Mouse (Mus musculus) forebrain, embryonic 14.5 days (tissue): ENCODE data around the gene Dapp1. TPM values are rescaled to one million over a fixed set of nuclear protein-coding genes. Genes with fewer than 3 reads are reported as not detected.
A peak's percentile ranks its signal among the peaks of the same experiment; 100 is the strongest.

Source experiments
- ATAC-seq: fragments of 200-750 bp; cut with Nextera tagmentation; 2 replicates; pipeline ENCODE4 v1.8.0; 2017; ENCODE audit warnings: mild to moderate bottlenecking, moderate library complexity
- DNase-seq: peaks from one replicate; pipeline ENCODE4 v3.0.0-alpha.2; 2015; ENCODE audit warnings: low spot score
- H3K27ac ChIP-seq: fragments of 300-500 bp; sonication (generic); 2 replicates; pipeline ENCODE4 v1.5.1; 2014; ENCODE audit warnings: low read depth, mild to moderate bottlenecking, control low read depth, low read length, moderate library complexity
- H3K27me3 ChIP-seq: fragments of 300-500 bp; sonication (generic); replicated peaks from 2 replicates; pipeline ENCODE4 v1.6.1; 2014; ENCODE audit warnings: low read length, control low read depth, mixed read lengths; ENCODE audit not compliant: control insufficient read depth, insufficient read depth
- H3K36me3 ChIP-seq: fragments of 300-500 bp; sonication (generic); 2 replicates; pipeline ENCODE4 v1.6.1; 2014; ENCODE audit warnings: low read length, control low read depth; ENCODE audit not compliant: control insufficient read depth, insufficient read depth
- H3K4me1 ChIP-seq: fragments of 300-500 bp; sonication (generic); 2 replicates; pipeline ENCODE4 v1.6.1; 2014; ENCODE audit warnings: antibody characterized with exemption, low read length, control low read depth; ENCODE audit not compliant: control insufficient read depth, insufficient read depth
- H3K4me2 ChIP-seq: fragments of 300-500 bp; sonication (generic); 2 replicates; pipeline ENCODE4 v1.6.1; 2014; ENCODE audit warnings: mild to moderate bottlenecking, control low read depth, low read length
- H3K4me3 ChIP-seq: fragments of 300-500 bp; sonication (generic); 2 replicates; pipeline ENCODE4 v1.5.1; 2014; ENCODE audit warnings: low read depth, low read length, control low read depth
- H3K9ac ChIP-seq: fragments of 300-500 bp; sonication (generic); 2 replicates; pipeline ENCODE4 v1.6.1; 2014; ENCODE audit warnings: mild to moderate bottlenecking, low read length, control low read depth, moderate library complexity
- H3K9me3 ChIP-seq: fragments of 300-500 bp; sonication (generic); replicated peaks from 2 replicates; pipeline ENCODE4 v1.6.1; 2016; ENCODE audit warnings: low read length, control low read depth, mixed read lengths; ENCODE audit not compliant: control insufficient read depth
- WGBS: fragments of 180-500 bp; shearing (Covaris S2); extraction: QIAGEN DNeasy Blood & Tissue Kit; methylation state at CpG from one replicate; pipeline ENCODE4 v1.1.7; 2014; 5-methylcytosine and 5-hydroxymethylcytosine counted together
- polyA plus RNA-seq: library from polyadenylated mRNA; unstranded; fragments of >200 nt; fragmentation: Nextera tagmentation; extraction: Ambion mirVana; gene quantifications from 2 replicates; pipeline ENCODE4 v1.2.1, GENCODE M21; 2014

Dapp1 gene
- polyA plus RNA-seq, 1 experiment from 2014 or later, result 2.4 TPM

DNA sequence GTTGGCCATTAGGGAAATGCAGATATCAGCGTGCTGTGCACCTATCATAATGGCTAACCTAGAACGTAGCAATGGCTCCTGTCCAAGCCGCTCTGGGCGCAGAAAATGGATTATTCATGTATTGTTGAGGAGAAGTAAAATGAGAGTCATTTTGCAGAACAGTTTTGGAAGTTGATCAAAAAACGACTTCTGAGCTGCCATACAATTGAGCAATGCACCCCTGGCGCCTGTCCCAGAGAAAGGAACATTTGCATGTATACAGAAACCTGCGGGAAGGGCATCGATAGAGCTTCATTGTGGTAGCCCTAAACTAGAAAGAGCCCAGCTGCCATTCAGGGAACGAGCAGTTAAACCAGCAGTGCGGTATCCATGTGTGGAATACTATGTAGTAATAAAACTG is 81.2 kb downstream of the Dapp1 start:
- ATAC-seq (peak; percentile 60), DNase-seq (peak; percentile 75)
- H3K9ac ChIP-seq, result no peak overlapping the region
- no peak overlapping the region for H3K4me2 ChIP-seq
- H3K27ac ChIP-seq, result no peak overlapping the region
- H3K4me3 ChIP-seq, result no peak overlapping the region
- 34% methylated on average over 10 of the region's 10 CpGs for WGBS
- H3K9me3 ChIP-seq, result no peaks in the 10 kb centered on the region
- no peaks in the 10 kb centered on the region for H3K27me3 ChIP-seq
- H3K36me3 ChIP-seq, result peaks cover 15% of the 10 kb centered on the region; the same call in 1 of the 2 replicates
- H3K4me1 ChIP-seq, result peaks cover 2% of the 10 kb centered on the region; the same call in 1 of the 2 replicates

DNA sequence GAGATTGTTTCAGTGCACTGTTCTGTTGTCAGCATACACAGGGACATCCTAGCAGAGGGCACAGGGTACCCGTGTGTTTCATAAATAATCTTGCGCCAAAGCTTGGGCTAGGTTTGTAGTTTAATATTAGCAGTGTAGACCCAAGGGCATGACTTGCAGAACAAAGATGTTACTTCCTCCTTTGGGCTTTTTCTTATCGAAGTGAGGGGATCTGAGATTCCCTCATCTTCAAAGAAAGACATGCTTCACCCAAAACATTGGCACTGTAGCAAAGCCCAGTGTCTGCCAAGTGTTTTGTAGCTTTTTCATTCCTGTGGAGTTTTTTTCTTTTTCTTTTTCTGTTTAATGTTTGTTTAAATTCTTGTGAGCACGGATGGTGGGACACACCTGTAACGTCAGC is 83.7 kb downstream of the Dapp1 start:
- no peak for DNase-seq
- H3K4me2 ChIP-seq, result no peak overlapping the region
- 86% methylated on average over 5 of the region's 5 CpGs for WGBS
- no peak overlapping the region for H3K27ac ChIP-seq
- no peak overlapping the region for H3K9ac ChIP-seq
- H3K4me3 ChIP-seq, result no peak overlapping the region
- no peak for ATAC-seq
- no peaks in the 10 kb centered on the region for H3K27me3 ChIP-seq
- H3K36me3 ChIP-seq, result 0 out of 2 replicates have a peak, but pooled peaks cover 21% of the 10 kb centered on the region
- no peaks in the 10 kb centered on the region for H3K9me3 ChIP-seq
- H3K4me1 ChIP-seq, result peaks cover 2% of the 10 kb centered on the region; the same call in 1 of the 2 replicates

DNA sequence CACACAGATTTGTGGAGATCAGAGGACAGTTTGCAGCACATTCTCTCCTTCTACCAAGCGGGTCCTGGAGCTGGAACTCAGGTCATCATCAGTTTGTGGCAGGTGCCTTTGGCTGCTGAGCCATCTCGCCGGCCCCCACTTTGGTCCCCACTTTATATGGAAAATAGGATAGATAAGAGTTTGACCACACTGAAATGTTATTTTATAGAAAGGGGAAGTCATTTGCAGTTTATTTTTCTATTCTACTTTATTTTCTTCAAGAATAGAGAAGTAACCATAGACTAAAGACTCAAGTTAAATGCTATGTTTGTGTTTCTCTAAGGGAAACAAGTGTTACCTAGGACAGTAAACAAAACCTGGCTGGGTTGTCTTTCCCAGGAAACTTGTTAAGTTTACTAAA is 84.5 kb downstream of the Dapp1 start:
- Histone ChIP-seq H3K27me3 (no peaks in the 10 kb centered on the region), H3K27ac (no peak overlapping the region), H3K4me1 (peaks cover 2% of the 10 kb centered on the region; the same call in 1 of the 2 replicates), H3K9me3 (no peaks in the 10 kb centered on the region), H3K9ac (no peak overlapping the region), H3K4me2 (no peak overlapping the region), H3K36me3 (peaks cover 19% of the 10 kb centered on the region; the same call in 1 of the 2 replicates), H3K4me3 (no peak overlapping the region)
- no peak for DNase-seq
- ATAC-seq, result no peak
- 97% methylated on average over 3 of the region's 3 CpGs for WGBS

DNA sequence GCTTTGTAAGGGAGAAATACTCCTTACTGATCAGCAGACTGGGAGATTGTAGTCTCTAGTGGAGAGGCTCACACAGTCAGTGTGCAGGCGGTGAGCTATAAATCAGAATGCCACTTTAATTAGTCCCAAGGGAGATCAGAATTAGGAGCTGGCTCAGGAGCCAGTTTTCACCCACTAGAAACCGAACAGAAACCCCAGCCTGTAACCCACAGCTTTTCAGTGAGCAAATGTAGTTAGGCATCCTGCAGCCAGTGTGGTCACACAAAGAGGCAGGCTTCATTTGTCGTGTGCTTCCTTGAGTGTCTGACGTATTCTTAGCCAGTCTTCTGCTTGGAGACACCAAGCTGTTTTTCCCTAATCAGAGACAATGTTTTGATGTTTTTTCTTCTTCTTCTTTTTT is 85.0 kb downstream of the Dapp1 start:
- WGBS, result 89% methylated on average over 4 of the region's 4 CpGs
- DNase-seq, result no peak
- no peak overlapping the region for H3K4me2 ChIP-seq
- ATAC-seq, result no peak
- H3K9me3 ChIP-seq, result no peaks in the 10 kb centered on the region
- H3K9ac ChIP-seq, result no peak overlapping the region
- no peaks in the 10 kb centered on the region for H3K27me3 ChIP-seq
- H3K36me3 ChIP-seq, result peaks cover 19% of the 10 kb centered on the region; the same call in 1 of the 2 replicates
- no peak overlapping the region for H3K27ac ChIP-seq
- peaks cover 2% of the 10 kb centered on the region; the same call in 1 of the 2 replicates for H3K4me1 ChIP-seq
- H3K4me3 ChIP-seq, result no peak overlapping the region

DNA sequence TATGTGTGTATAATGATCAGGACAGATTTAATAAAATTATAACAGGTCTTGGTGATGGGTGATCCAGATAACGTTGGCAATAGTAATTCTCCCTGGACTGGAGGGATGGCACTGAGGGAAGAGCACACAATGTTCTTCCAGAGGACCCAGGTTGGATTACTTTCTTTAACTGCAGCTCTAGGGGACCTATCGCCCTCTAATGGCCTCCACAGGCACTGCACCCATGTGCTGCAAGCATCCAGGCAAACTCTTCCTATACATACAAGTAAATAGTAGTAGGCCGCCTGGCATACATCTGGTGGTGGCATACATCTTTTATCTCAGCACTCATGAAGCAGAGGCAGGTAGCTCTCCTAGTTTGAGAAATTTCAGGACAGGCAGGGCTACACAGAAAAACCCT is 86.1 kb downstream of the Dapp1 start:
- no peak overlapping the region for H3K4me2 ChIP-seq
- no peak overlapping the region for H3K4me3 ChIP-seq
- H3K4me1 ChIP-seq, result no peaks in the 10 kb centered on the region; the same call in 1 of the 2 replicates
- no peaks in the 10 kb centered on the region for H3K27me3 ChIP-seq
- 98% methylated on average over 3 of the region's 3 CpGs for WGBS
- H3K9ac ChIP-seq, result no peak overlapping the region
- peaks cover 20% of the 10 kb centered on the region; the same call in 1 of the 2 replicates for H3K36me3 ChIP-seq
- no peak overlapping the region for H3K27ac ChIP-seq
- no peaks in the 10 kb centered on the region for H3K9me3 ChIP-seq
- ATAC-seq, result no peak
- DNase-seq, result no peak

DNA sequence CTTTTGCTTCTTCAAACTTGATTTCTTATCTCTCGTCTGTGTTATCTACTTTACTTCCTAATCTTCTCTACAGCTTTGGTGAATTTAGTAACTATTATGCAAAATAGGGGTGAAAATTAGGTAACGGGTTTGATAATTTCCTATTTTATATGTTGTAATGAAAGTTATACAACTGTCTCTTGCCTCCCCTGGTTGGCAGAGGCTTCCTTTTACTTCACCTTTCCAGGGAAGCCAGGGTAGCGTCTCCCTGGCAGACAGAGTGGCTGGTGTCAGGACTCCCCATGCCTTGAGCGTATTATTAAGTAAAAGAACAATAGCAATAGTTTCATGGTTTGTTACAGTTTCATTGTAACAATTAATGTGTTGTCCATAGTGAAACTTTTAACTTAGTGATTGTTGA is 87.6 kb downstream of the Dapp1 start:
- Histone ChIP-seq H3K9me3 (no peaks in the 10 kb centered on the region), H3K4me2 (no peak overlapping the region)
- ATAC-seq, result no peak

DNA sequence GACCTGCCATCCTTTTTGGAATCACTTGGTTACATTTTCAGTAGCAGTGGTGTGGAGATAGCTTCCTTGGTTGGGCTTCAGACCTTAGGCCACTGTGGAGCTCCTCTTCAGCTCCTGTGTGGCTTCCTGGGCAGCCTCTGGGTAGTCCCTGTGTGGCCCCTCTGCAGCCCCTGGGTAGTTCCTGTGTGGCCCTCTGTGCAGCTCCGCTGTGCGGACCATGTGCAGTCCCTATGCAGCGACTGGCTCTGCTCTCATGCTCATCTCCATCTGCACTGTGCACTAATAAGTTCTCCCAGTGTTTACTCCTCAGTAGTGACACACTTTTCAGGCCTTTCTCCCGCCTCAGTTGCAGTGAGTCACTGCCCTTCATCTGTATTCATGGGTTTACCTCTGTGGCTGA is 89.2 kb downstream of the Dapp1 start:
- Histone ChIP-seq H3K4me3 (no peak overlapping the region), H3K9ac (no peak overlapping the region), H3K36me3 (peaks cover 27% of the 10 kb centered on the region; the same call in 1 of the 2 replicates), H3K4me2 (no peak overlapping the region), H3K27ac (no peak overlapping the region), H3K27me3 (no peaks in the 10 kb centered on the region), H3K9me3 (no peaks in the 10 kb centered on the region), H3K4me1 (no peaks in the 10 kb centered on the region; the same call in 1 of the 2 replicates)
- DNase-seq, result no peak
- ATAC-seq, result peak; percentile 50
- WGBS, result 74% methylated on average over 4 of the region's 4 CpGs

More for the DNA sequence above, 87.6 kb downstream of the Dapp1 start:
- no peak overlapping the region for H3K27ac ChIP-seq
- H3K4me1 ChIP-seq, result no peaks in the 10 kb centered on the region; the same call in 1 of the 2 replicates
- no peak overlapping the region for H3K4me3 ChIP-seq
- no peak for DNase-seq
- no peak overlapping the region for H3K9ac ChIP-seq
- H3K36me3 ChIP-seq, result peaks cover 27% of the 10 kb centered on the region; the same call in 1 of the 2 replicates
- H3K27me3 ChIP-seq, result no peaks in the 10 kb centered on the region
- 81% methylated on average over 4 of the region's 4 CpGs for WGBS

- no peak overlapping the region for H3K27ac ChIP-seq
- H3K27me3 ChIP-seq, result no peaks in the 10 kb centered on the region
- DNase-seq, result no peak
- WGBS, result 83% methylated on average over 3 of the region's 3 CpGs
- no peaks in the 10 kb centered on the region; the same call in 1 of the 2 replicates for H3K4me1 ChIP-seq
- peaks cover 24% of the 10 kb centered on the region; the same call in 1 of the 2 replicates for H3K36me3 ChIP-seq
- no peak overlapping the region for H3K4me3 ChIP-seq
- no peak for ATAC-seq
- no peaks in the 10 kb centered on the region for H3K9me3 ChIP-seq
- H3K9ac ChIP-seq, result no peak overlapping the region
- H3K4me2 ChIP-seq, result no peak overlapping the region
Measured at GRCm38 (mm10) chr3:137891089-137891488, 90.3 kb downstream of the Dapp1 start.

DNA sequence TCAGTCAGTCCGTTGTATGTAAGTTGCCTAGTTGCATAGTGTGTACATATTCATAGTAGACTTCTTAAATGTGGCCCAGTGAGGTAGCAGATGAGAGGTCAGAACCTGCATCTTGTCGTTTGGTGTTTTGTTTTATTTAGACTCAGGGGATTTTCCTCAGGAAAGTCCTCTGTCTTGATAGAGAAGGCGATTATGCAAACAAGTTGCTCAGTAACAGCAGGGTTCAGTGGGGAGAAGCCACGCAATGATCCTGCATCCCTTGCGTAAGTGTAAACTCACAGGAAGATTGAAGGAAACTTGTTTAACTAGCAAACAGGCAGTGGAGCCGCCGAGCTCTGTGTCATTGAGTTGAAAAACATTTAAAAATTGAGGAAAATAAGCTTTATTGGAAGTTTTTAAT is 93.4 kb downstream of the Dapp1 start:
- DNase-seq (no peak), ATAC-seq (no peak)
- no peaks in the 10 kb centered on the region for H3K9me3 ChIP-seq
- H3K27me3 ChIP-seq, result no peaks in the 10 kb centered on the region
- H3K4me2 ChIP-seq, result no peak overlapping the region
- 51% methylated on average over 7 of the region's 7 CpGs for WGBS
- H3K4me3 ChIP-seq, result no peak overlapping the region
- no peaks in the 10 kb centered on the region; the same call in 1 of the 2 replicates for H3K4me1 ChIP-seq
- peaks cover 11% of the 10 kb centered on the region; the same call in 1 of the 2 replicates for H3K36me3 ChIP-seq
- H3K9ac ChIP-seq, result no peak overlapping the region
- no peak overlapping the region for H3K27ac ChIP-seq
